Mouse (Mus musculus): ENCODE measurements around the gene Usp48.

- no peak for TF ChIP-seq CTCF (IDR thresholded peaks at IDR 0.05 in 2 of 3, conservative IDR thresholded peaks at IDR 0.05 in 1 of 3; ENCODE audit: control insufficient read depth in 1 of 3, insufficient read depth in 1 of 3, low read depth in 2 of 3, low read length in 3 of 3, poor library complexity in 1 of 3, severe bottlenecking in 1 of 3)
- TF ChIP-seq POLR2A (IDR thresholded peaks at IDR 0.05; ENCODE audit: control insufficient read depth in 1 of 2, insufficient read depth in 1 of 2, low read depth in 1 of 2, low read length in 2 of 2, poor library complexity in 1 of 2) = no peak
- no peak for TF ChIP-seq CHD1 (IDR thresholded peaks at IDR 0.05; ENCODE audit: low read depth, low read length)
- no peak for TF ChIP-seq GATA1 (IDR thresholded peaks at IDR 0.05; ENCODE audit: low read depth, low read length)
- no peak for TF ChIP-seq RAD21 (IDR thresholded peaks at IDR 0.05; ENCODE audit: low read depth, low read length)
- no peak for TF ChIP-seq ZNF384 (IDR thresholded peaks at IDR 0.05; ENCODE audit: low read depth, low read length)
These were observed 69.9 kb downstream of the Usp48 start for GRCm38 (mm10) chr4:137663491-137663890.

Data from MEL (cell line).